Mouse (Mus musculus): ENCODE data around the gene Doxl2. TPM values are rescaled to one million over a fixed set of nuclear protein-coding genes. Genes with fewer than 3 reads are reported as not detected.
A peak's percentile ranks its signal among the peaks of the same experiment; 100 is the strongest.
"Not testable (repeated sequence)": the region's sequence is repeated elsewhere in the genome, so short reads cannot be mapped to it uniquely, and the experiment has no call there.

Gene Doxl2
- not detected for total RNA-seq (2021)
- long read RNA-seq, experiment 1: 0 reads
- long read RNA-seq, experiment 2: 0 reads

- no peak for DNase-seq
Measured at GRCm38 (mm10) chr6:48974663-48975062, at the start of gene Doxl2. Doxl2 (plus strand) TSS chr6:48974963.

GRCm38 (mm10) chr6:48929595-48929994 lies 45.2 kb upstream of the Doxl2 start, which contains the start of gene 1600015I10Rik:
1600015I10Rik (plus strand) TSS chr6:48929895.
- DNase-seq: no peak

GRCm38 (mm10) chr6:48949596-48949995 lies 25.2 kb upstream of the Doxl2 start:
- DNase-seq: no peak

- no peak for DNase-seq
Measured at GRCm38 (mm10) chr6:48950676-48951075, 24.1 kb upstream of the Doxl2 start.

GRCm38 (mm10) chr6:48951630-48952029 lies 23.1 kb upstream of the Doxl2 start:
- DNase-seq: no peak

- DNase-seq: no peak
Measured at GRCm38 (mm10) chr6:48953220-48953619, 21.5 kb upstream of the Doxl2 start.

GRCm38 (mm10) chr6:48954211-48954610 lies 20.6 kb upstream of the Doxl2 start:
- DNase-seq: no peak

GRCm38 (mm10) chr6:48954946-48955345 lies 19.8 kb upstream of the Doxl2 start:
- DNase-seq: peak; percentile 41

- DNase-seq: no peak
Measured at GRCm38 (mm10) chr6:48956785-48957184, 18.0 kb upstream of the Doxl2 start.

- DNase-seq: no peak
Measured at GRCm38 (mm10) chr6:48958053-48958452, 16.7 kb upstream of the Doxl2 start.

GRCm38 (mm10) chr6:48959151-48959550 lies 15.6 kb upstream of the Doxl2 start:
- DNase-seq: not testable (repeated sequence)

- not testable (repeated sequence) for DNase-seq
Measured at GRCm38 (mm10) chr6:48966696-48967095, 8.1 kb upstream of the Doxl2 start.

- no peak for DNase-seq
Measured at GRCm38 (mm10) chr6:48967868-48968267, 6.9 kb upstream of the Doxl2 start.

- no peak for DNase-seq
Measured at GRCm38 (mm10) chr6:48979616-48980015, 4.9 kb downstream of the Doxl2 start.

- no peak for DNase-seq
Measured at GRCm38 (mm10) chr6:48982305-48982704, 7.5 kb downstream of the Doxl2 start.

- DNase-seq: no peak
Measured at GRCm38 (mm10) chr6:48986444-48986990, 11.8 kb downstream of the Doxl2 start, which contains the start of gene Svs1. Svs1 (plus strand) TSS chr6:48986861.

- DNase-seq: no peak
Measured at GRCm38 (mm10) chr6:48989971-48990370, 15.2 kb downstream of the Doxl2 start.

GRCm38 (mm10) chr6:48991991-48992390 lies 17.2 kb downstream of the Doxl2 start:
- no peak for DNase-seq

- no peak for DNase-seq
Measured at GRCm38 (mm10) chr6:48998186-48998585, 23.4 kb downstream of the Doxl2 start.

GRCm38 (mm10) chr6:48998796-48999195 lies 24.0 kb downstream of the Doxl2 start:
- DNase-seq: no peak

GRCm38 (mm10) chr6:49003381-49003780 lies 28.6 kb downstream of the Doxl2 start:
- DNase-seq: no peak

- peak; percentile 61 for DNase-seq
Measured at GRCm38 (mm10) chr6:49007981-49008380, 33.2 kb downstream of the Doxl2 start.

GRCm38 (mm10) chr6:49008420-49009160 lies 33.8 kb downstream of the Doxl2 start:
- DNase-seq: no peak

GRCm38 (mm10) chr6:49009161-49009555 lies 34.4 kb downstream of the Doxl2 start:
- DNase-seq: no peak
